Mouse (Mus musculus): ENCODE results near the gene Nup62. TPM values are rescaled to one million over a fixed set of nuclear protein-coding genes. Genes with fewer than 3 reads are reported as not detected.

Gene Nup62
- total RNA-seq, 1 experiment from 2014 or later: 130 TPM

- ATAC-seq (replicated peaks; ENCODE audit: low read depth, poor library complexity, severe bottlenecking): no peak
Observed at GRCm38 (mm10) chr7:44847772-44848171, 31.9 kb downstream of the Nup62 start.

GRCm38 (mm10) chr7:44848561-44849415, 32.9 kb downstream of the Nup62 start, which contains the start of the genes Akt1s1 and Tbc1d17:
Gene Akt1s1 (plus strand): TSS chr7:44848991.
Gene Tbc1d17 (minus strand): TSS chr7:44849079.
- ATAC-seq (replicated peaks; ENCODE audit: low read depth, poor library complexity, severe bottlenecking): peak; percentile 75

- ATAC-seq (replicated peaks; ENCODE audit: low read depth, poor library complexity, severe bottlenecking): peak; percentile 48
Observed at GRCm38 (mm10) chr7:44849416-44850111, 33.7 kb downstream of the Nup62 start.

GRCm38 (mm10) chr7:44850146-44850545, 34.3 kb downstream of the Nup62 start:
- ATAC-seq (replicated peaks; ENCODE audit: low read depth, poor library complexity, severe bottlenecking): no peak

- ATAC-seq (replicated peaks; ENCODE audit: low read depth, poor library complexity, severe bottlenecking): no peak
Observed at GRCm38 (mm10) chr7:44850789-44851624, 35.1 kb downstream of the Nup62 start.

- ATAC-seq (replicated peaks; ENCODE audit: low read depth, poor library complexity, severe bottlenecking): no peak
Observed at GRCm38 (mm10) chr7:44851625-44852234, 35.8 kb downstream of the Nup62 start.

- no peak for ATAC-seq (replicated peaks; ENCODE audit: low read depth, poor library complexity, severe bottlenecking)
Observed at GRCm38 (mm10) chr7:44852259-44853027, 36.6 kb downstream of the Nup62 start.

GRCm38 (mm10) chr7:44853065-44853464, 37.2 kb downstream of the Nup62 start:
- no peak for ATAC-seq (replicated peaks; ENCODE audit: low read depth, poor library complexity, severe bottlenecking)

GRCm38 (mm10) chr7:44853596-44854355, 37.9 kb downstream of the Nup62 start:
- ATAC-seq (replicated peaks; ENCODE audit: low read depth, poor library complexity, severe bottlenecking): no peak

GRCm38 (mm10) chr7:44854356-44855031, 38.6 kb downstream of the Nup62 start:
- ATAC-seq (replicated peaks; ENCODE audit: low read depth, poor library complexity, severe bottlenecking): peak; percentile 42

- no peak for ATAC-seq (replicated peaks; ENCODE audit: low read depth, poor library complexity, severe bottlenecking)
Observed at GRCm38 (mm10) chr7:44855036-44855435, 39.1 kb downstream of the Nup62 start.

GRCm38 (mm10) chr7:44856265-44856916, 40.5 kb downstream of the Nup62 start:
- ATAC-seq (replicated peaks; ENCODE audit: low read depth, poor library complexity, severe bottlenecking): peak; percentile 15; the same call in 1 of the 2 replicates

- ATAC-seq (replicated peaks; ENCODE audit: low read depth, poor library complexity, severe bottlenecking): peak; percentile 55
Observed at GRCm38 (mm10) chr7:44857042-44857552, 41.2 kb downstream of the Nup62 start, which contains the start of gene Pnkp. Gene Pnkp (plus strand): TSS chr7:44857139.

- 0 out of 2 replicates have a peak, but pooled peaks have one; percentile 21 for ATAC-seq (replicated peaks; ENCODE audit: low read depth, poor library complexity, severe bottlenecking)
Observed at GRCm38 (mm10) chr7:44857905-44858304, 42.0 kb downstream of the Nup62 start.

GRCm38 (mm10) chr7:44859896-44860295, 44.0 kb downstream of the Nup62 start:
- ATAC-seq (replicated peaks; ENCODE audit: low read depth, poor library complexity, severe bottlenecking): no peak

- ATAC-seq (replicated peaks; ENCODE audit: low read depth, poor library complexity, severe bottlenecking): peak; percentile 34; the same call in 1 of the 2 replicates
Observed at GRCm38 (mm10) chr7:44860576-44861428, 44.9 kb downstream of the Nup62 start.

Measured in common myeloid progenitor, adult 5-6 weeks (primary cell).